Mouse (Mus musculus) adrenal gland, adult 18-20 months (tissue): ENCODE data around the gene Hist1h2bc. TPM values are rescaled to one million over a fixed set of nuclear protein-coding genes. Genes with fewer than 3 reads are reported as not detected.

ENCODE experiments used
- DNase-seq, 2 experiments: peaks; one replicate each; pipeline ENCODE4 v3.0.0; 2021 to 2022; ENCODE audit warnings: low spot score in 2 of 2
- microRNA-seq, 2 experiments: library from miRNA; unstranded; fragments of <30 nt; microRNA quantifications; one replicate each; pipeline ENCODE4 v1.2.0; 2021; ENCODE audit warnings: borderline number of aligned reads in 2 of 2
- total RNA-seq, 2 experiments: library from RNA; stranded (reverse); gene quantifications; 1 replicate in 1 of 2; 2 replicates in 1 of 2; pipeline ENCODE4 v1.2.3; 2021

The Hist1h2bc gene
- total RNA-seq, 2 experiments from 2014 or later = 115 to 172 TPM

DNA sequence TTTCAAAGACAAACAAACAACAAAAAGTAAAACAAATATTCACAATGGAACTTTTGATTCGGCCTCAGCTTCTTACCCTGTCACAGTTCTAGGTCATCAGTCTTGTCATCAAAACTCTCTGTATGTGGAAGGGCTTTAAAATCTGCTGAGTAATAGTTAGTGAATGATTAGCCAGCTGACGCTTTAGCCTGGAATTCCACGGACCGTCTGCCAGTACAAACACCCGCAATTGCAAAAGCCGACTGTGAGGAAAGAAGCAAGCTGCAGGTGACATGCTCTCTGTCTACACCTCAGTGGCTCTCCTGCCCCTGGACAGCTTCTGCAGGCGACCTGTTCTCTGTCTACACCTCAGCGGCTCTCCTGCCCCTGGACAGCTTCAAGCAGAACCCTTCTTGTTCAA lies 46.5 kb downstream of the Hist1h2bc start:
- DNase-seq = no peak

DNA sequence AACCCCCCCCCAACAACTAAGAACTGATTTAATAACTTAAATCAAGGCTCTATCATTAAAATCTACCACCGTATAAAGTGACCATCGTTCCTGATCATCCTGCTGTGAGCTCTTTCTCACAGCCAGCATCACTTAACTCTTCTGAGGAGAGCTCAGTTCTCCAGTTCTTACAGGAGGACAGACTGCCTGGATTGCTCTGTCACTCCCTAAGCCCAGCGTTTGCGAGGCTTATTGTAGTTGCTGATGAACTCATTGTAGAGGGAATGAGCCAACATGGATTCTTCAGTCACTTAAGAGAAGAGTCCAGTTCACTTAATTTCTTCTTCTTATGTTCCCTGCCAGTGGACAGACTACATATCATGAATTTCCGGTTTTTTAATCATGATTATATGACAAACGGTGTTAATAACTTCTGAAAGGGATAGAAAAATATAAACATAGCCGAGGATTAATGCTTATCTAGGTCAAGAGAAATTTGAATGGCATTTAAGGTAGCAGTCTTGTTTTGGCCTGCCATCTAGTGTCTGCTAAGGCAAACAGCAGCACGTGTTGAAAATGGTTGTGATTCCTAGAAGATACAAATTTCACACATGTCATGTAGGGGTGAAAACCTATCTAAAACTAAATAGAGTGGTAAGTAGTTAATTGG lies 48.3 kb downstream of the Hist1h2bc start:
- no peak for DNase-seq

DNA sequence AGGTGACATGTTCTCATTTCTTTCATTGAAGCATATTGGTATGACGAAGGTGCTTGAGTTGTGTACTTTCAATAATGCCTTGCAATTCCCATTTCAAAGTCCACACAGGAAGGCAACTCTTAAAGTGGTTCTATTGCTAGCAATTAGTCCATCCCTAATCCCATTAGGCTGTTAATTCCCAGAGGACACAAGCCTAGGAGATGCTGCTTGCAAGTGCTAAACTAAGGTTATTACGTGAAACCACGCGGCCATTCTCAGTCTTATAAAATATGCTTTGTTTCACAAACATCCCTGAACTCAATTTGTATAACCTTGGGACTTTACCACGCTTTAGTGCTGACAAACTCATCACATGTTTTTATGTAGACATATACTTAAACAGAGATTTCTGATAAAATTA lies 53.1 kb downstream of the Hist1h2bc start:
- DNase-seq = no peak

DNA sequence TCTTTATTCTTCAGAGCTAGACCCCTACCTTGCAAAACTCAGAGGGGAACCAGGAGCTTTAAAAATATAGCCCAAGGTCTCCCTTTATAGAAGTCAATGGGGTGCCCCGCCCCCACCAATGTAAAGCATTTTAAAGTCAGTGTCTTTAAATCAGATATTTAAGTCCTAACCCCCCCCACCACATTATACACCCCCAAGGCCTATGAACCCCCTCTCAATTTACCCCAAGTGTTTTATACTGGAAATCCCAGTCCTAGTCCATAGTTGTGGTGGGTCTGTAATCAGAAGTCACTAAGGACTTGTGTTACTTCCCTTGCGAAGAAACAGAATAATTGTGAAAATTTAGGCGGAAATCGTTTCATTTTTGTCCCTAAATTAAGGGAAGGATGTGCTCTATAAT lies 54.0 kb downstream of the Hist1h2bc start:
- no peak for DNase-seq

DNA sequence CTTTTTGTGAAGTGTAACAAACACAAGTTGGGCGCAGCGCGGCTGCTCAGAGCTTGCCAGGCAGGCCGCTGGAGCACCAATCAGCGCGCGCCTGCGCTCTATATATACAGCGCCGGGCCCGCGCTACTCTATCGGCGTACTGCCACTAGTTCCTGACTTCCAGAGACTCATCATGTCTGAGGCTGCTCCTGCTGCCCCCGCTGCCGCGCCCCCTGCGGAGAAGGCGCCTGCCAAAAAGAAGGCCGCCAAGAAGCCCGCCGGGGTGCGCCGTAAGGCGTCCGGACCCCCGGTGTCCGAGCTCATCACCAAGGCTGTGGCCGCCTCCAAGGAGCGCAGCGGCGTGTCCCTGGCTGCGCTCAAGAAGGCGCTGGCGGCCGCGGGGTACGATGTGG lies 54.7 kb downstream of the Hist1h2bc start, which contains the start of gene Hist1h1c:
Gene Hist1h1c, plus strand, starts transcription at position 132 of the 392 bp plus-strand sequence.
- DNase-seq = peak; percentile 86 to 91

DNA sequence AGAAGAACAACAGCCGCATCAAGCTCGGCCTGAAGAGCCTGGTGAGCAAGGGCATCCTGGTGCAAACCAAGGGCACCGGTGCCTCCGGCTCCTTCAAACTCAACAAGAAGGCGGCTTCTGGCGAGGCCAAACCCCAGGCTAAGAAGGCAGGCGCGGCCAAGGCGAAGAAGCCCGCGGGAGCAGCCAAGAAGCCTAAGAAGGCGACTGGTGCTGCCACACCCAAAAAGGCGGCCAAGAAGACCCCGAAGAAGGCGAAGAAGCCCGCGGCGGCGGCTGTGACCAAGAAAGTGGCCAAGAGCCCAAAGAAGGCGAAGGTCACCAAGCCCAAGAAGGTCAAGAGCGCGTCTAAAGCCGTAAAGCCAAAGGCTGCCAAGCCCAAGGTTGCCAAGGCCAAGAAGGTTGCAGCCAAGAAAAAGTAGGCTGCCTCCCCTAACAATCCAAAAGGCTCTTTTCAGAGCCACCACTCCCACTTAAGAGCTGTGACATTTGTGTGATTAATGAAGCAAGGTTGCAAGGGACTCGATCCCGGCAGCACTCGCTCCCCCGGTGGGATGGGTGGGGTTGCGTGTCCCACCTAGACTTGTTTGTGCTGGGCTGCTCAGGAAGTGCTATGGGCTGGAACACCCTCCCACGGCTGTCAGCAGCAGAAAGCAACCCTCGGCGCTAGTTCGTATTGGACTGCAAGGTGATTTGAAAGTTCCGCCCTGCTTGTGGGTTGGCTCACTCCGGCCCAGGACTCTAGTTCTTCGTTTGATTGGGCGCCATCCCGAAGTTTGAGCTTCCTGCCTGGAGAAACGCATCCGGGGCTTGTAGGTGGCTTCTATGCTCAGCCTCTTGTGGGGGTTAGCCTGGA lies 55.3 kb downstream of the Hist1h2bc start:
- DNase-seq = peak; percentile 78 to 79

DNA sequence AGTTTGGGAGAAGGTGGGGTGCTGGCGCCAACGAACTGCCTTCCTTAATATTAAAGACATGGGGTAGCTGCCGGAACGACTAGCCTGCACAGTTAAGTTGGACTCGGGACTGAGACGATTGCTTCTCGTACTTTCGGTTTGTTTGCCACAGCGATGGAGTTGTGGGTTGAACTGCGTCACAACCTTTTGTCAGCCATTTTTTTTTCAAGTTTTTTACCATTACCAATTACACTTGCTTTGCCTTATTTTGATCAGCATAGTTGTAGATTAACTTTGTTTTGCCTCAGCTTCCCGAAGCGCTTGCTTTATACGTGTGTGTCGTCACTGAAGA lies 55.9 kb downstream of the Hist1h2bc start:
- DNase-seq = no peak

DNA sequence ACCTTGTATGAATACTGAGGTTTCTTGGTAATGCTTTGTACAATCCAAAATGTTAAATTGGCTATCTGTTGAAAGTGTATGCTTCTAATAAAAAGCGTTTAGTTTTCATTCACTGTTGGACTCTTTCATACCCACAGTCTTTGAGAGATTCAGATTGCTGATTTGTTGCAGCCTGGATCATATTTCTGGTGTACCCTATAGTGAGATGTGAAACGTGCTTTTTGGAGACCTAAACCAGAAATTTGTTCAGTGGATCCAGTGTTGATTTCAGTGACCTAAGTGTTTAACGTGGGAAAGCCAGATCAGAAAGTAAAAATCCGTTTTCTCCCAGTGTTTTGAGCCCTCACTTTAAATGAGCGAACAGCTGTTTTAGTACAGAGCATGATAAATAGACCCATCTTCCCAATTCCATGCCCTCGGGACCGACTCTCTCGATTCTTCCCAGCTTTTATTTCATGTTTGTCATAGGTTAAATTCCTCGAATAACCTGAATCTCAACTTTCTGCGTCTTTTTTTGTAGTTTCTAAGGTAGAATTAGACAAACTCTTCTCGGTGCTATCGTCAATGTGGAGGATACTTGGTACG lies 56.3 kb downstream of the Hist1h2bc start:
- DNase-seq = no peak

DNA sequence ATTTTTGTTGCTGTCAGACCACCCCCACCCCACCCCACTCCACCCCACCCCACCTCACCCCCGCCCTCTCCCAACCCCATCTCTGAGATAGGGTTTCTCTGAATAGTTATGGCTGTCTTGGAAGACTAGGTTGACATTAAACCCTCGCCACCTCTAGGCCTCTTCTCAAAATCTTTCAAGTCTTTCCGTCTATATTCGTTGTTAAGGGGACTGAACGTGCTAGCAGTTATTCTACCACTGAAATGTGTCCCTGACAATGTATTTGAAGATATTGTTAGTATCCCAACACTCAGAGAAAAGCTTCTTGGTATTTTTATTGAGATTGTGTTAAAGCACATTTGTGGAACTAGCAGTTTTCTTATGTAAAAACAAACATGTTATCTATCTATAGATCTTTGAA lies 56.9 kb downstream of the Hist1h2bc start:
- DNase-seq = no peak

DNA sequence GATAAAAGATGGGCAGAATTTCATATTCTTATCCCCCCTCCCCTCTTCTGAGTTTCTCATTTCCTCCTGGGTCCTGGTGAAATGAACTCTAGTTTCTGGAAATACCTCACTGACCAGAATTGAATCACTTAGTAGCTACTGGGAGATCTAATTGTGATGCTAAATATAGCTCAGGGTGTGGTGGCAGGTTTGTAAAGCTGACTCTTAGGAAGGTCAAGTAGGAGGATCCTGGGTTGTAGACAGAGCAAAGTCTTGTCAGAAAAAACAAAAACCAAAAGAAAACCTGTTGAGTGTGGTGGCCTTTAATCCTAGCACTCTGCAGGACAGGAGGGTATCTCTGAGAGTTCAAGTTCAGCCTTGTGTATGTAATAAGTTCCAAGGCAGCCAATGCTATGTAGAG lies 58.0 kb downstream of the Hist1h2bc start:
- no peak for DNase-seq

Small RNA genes lying within 50 kb of the gene (microRNA-seq; reads per million reads assigned to microRNA genes)
- gene Gm44350 = 0 reads per million in 2 experiments

Other genes with a start within 250 kb of the Hist1h2bc start
- under 1 TPM in 1 of 2 experiments, not detected in 1; 0.10 TPM for gene Btn1a1, start 218.3 kb upstream of the Hist1h2bc start, total RNA-seq
- gene Btn2a2, start 195.3 kb upstream of the Hist1h2bc start, total RNA-seq = not detected
- gene Hist1h4h, start 153.1 kb upstream of the Hist1h2bc start, total RNA-seq = 100 to 1,000 TPM; 400 to 445 TPM
- 10 to 100 TPM in 1 of 2 experiments, 1 to 10 TPM in 1; 8.5 to 12.6 TPM for gene Hist1h2af, start 150.3 kb upstream of the Hist1h2bc start, total RNA-seq
- gene Hist1h3g, start 148.8 kb upstream of the Hist1h2bc start, total RNA-seq = 1 to 10 TPM; 3.8 to 4.7 TPM
- gene Hist1h2bh, start 140.8 kb upstream of the Hist1h2bc start, total RNA-seq = 1 to 10 TPM; 1.8 to 2.2 TPM
- gene Hist1h3f, start 140.1 kb upstream of the Hist1h2bc start, total RNA-seq = 10 to 100 TPM; 12.6 to 12.7 TPM
- gene Hist1h4f, start 132.6 kb upstream of the Hist1h2bc start, total RNA-seq = 10 to 100 TPM; 32.5 to 41.1 TPM
- gene Hist1h1d, start 130.9 kb upstream of the Hist1h2bc start, total RNA-seq = 1 to 10 TPM; 1.5 to 1.6 TPM
- gene Hist1h3e, start 121.8 kb upstream of the Hist1h2bc start, total RNA-seq = 10 to 100 TPM; 31.7 to 35.9 TPM
- gene Hist1h2ae, start 113.0 kb upstream of the Hist1h2bc start, total RNA-seq = 1 to 10 TPM; 2.9 to 3.8 TPM
- gene Hist1h2bg, start 112.8 kb upstream of the Hist1h2bc start, total RNA-seq = 10 to 100 TPM; 54.4 to 56.8 TPM
- gene Hist1h2bf, start 110.0 kb upstream of the Hist1h2bc start, total RNA-seq = 10 to 100 TPM; 15.9 to 21.9 TPM
- gene Hist1h2ad, start 109.8 kb upstream of the Hist1h2bc start, total RNA-seq = 1 to 10 TPM; 5.6 to 6.1 TPM
- 1 to 10 TPM; 3.2 to 3.9 TPM for gene Hist1h3d, start 108.4 kb upstream of the Hist1h2bc start, total RNA-seq
- gene Hist1h4d, start 102.6 kb upstream of the Hist1h2bc start, total RNA-seq = 100 to 1,000 TPM; 125 to 153 TPM
- gene Hist1h2be, start 63.1 kb upstream of the Hist1h2bc start, total RNA-seq = 10 to 100 TPM in 1 of 2 experiments, 1 to 10 TPM in 1; 9.3 to 13.3 TPM
- 10 to 100 TPM; 33.6 to 39.8 TPM for gene Hist1h1e, start 61.6 kb upstream of the Hist1h2bc start, total RNA-seq
- gene Hist1h2ac, start 251 bp upstream of the Hist1h2bc start, total RNA-seq = 1 to 10 TPM; 2.0 to 2.2 TPM
- gene Hist1h1t, start 11.6 kb downstream of the Hist1h2bc start, total RNA-seq = not detected
- 10 to 100 TPM; 79.0 to 94.6 TPM for gene Hist1h4c, start 14.3 kb downstream of the Hist1h2bc start, total RNA-seq
- 10 to 100 TPM; 33.3 to 45.6 TPM for gene Hfe, start 26.7 kb downstream of the Hist1h2bc start, total RNA-seq
- 100 to 1,000 TPM; 157 to 187 TPM for gene Hist1h1c, start 54.6 kb downstream of the Hist1h2bc start, total RNA-seq
- gene Hist1h3c, start 61.4 kb downstream of the Hist1h2bc start, total RNA-seq = 1 to 10 TPM; 4.6 to 5.4 TPM
- gene Hist1h2bb, start 62.5 kb downstream of the Hist1h2bc start, total RNA-seq = 10 to 100 TPM; 16.2 to 17.9 TPM
- 10 to 100 TPM; 19.4 to 19.5 TPM for gene Hist1h2ab, start 66.9 kb downstream of the Hist1h2bc start, total RNA-seq
- gene Hist1h3b, start 68.1 kb downstream of the Hist1h2bc start, total RNA-seq = 10 to 100 TPM; 16.4 to 23.4 TPM
- 10 to 100 TPM; 61.2 to 90.4 TPM for gene Hist1h4b, start 72.8 kb downstream of the Hist1h2bc start, total RNA-seq
- 10 to 100 TPM; 21.6 to 23.4 TPM for gene Hist1h4a, start 77.0 kb downstream of the Hist1h2bc start, total RNA-seq
- gene Hist1h3a, start 78.2 kb downstream of the Hist1h2bc start, total RNA-seq = 10 to 100 TPM; 18.1 to 28.1 TPM
- gene Hist1h1a, start 79.5 kb downstream of the Hist1h2bc start, total RNA-seq = 10 to 100 TPM in 1 of 2 experiments, 1 to 10 TPM in 1; 7.1 to 14.2 TPM
- not detected for gene Trim38, start 85.7 kb downstream of the Hist1h2bc start, total RNA-seq
- gene Slc17a2, start 122.8 kb downstream of the Hist1h2bc start, total RNA-seq = not detected
- under 1 TPM; 0.16 to 0.86 TPM for gene Slc17a3, start 155.2 kb downstream of the Hist1h2bc start, total RNA-seq
- not detected for gene Slc17a1, start 183.6 kb downstream of the Hist1h2bc start, total RNA-seq
- gene Slc17a4, start 230.8 kb downstream of the Hist1h2bc start, total RNA-seq = under 1 TPM in 1 of 2 experiments, not detected in 1; 0.53 TPM
- not detected for gene Hist1h2ba, start 250.0 kb downstream of the Hist1h2bc start, total RNA-seq